Mouse (Mus musculus): Measurements from ENCODE around the gene Lim2. TPM values are rescaled to one million over a fixed set of nuclear protein-coding genes. Genes with fewer than 3 reads are reported as not detected.
"Not testable (repeated sequence)": the region's sequence is repeated elsewhere in the genome, so short reads cannot be mapped to it uniquely, and the experiment has no call there.

The Lim2 gene
- polyA plus RNA-seq (2015; fragmentation: Nextera tagmentation; extraction: Ambion mirVana), result not detected in 2 replicates

DNA sequence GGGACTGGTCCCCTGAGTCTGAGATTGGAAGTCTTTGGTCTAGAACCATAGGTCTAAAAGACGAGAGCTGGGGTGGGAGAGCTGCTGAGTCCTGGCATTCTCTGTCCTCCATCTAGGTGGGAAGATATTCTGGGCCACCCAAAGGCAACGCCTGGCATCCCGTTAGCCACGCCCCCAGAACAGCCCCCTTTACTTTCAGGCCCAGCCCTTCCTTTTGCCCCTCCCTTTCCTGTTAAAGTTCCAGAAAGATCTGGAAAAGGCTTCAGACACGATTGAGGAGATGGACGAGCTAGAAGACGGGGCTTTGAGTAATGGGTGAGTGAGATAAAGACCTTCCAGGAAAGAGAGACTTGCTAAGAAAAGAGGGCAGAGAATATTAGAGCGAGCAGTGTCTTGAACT, at the start of gene Lim2:
TSS of gene Lim2 (plus strand) at position 265 of the 400 bp plus-strand sequence.
- Histone ChIP-seq H3K4me2 (ENCODE audit: low read depth, low read length) (no peak within 1 kb of the TSS), H3K36me3 (ENCODE audit: control insufficient read depth, insufficient read depth) (no peaks in the 10 kb centered on the region), H3K4me3 (ENCODE audit: low read length) (no peak within 1 kb of the TSS), H3K27me3 (ENCODE audit: control insufficient read depth, insufficient read depth, low read length) (no peaks in the 10 kb centered on the region), H3K4me1 (ENCODE audit: control insufficient read depth, insufficient read depth, low read length) (peaks cover 2% of the 10 kb centered on the region; the same call in 1 of the 2 replicates), H3K9me3 (replicated peaks; ENCODE audit: control insufficient read depth, low read length) (no peaks in the 10 kb centered on the region), H3K27ac (ENCODE audit: low read length) (no peak within 1 kb of the TSS), H3K9ac (ENCODE audit: low read length) (no peak within 1 kb of the TSS)
- WGBS, result 72% methylated on average over 8 of the region's 8 CpGs
- no peak for ATAC-seq (replicated peaks; ENCODE audit: extremely low read depth, insufficient read depth, low FRiP score)

DNA sequence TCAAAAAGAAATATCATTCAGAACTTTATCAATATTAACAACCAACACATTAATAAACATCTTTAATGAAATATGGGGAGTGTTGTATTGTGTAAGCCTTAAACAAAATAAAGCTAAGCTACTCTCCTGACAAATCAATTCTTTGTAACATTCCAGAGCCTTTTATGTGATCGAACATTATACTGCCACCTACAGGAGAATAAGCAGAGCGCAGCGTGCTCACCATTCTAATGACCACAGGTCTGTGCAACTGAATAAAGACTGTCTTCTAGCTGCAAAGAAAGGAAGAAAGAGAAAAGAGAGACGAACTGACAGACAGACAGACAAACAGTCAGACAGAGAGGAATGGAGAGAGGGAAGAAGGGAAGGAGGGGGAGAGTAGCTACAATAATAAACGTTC, 49.2 kb upstream of the Lim2 start:
- ATAC-seq (replicated peaks; ENCODE audit: extremely low read depth, insufficient read depth, low FRiP score), result no peak
- H3K9me3 ChIP-seq (replicated peaks; ENCODE audit: control insufficient read depth, low read length), result no peaks in the 10 kb centered on the region
- no peak overlapping the region for H3K9ac ChIP-seq (ENCODE audit: low read length)
- 16% methylated on average over 5 of the region's 5 CpGs for WGBS
- no peak overlapping the region for H3K4me3 ChIP-seq (ENCODE audit: low read length)
- no peak overlapping the region for H3K27ac ChIP-seq (ENCODE audit: low read length)
- H3K27me3 ChIP-seq (ENCODE audit: control insufficient read depth, insufficient read depth, low read length), result no peaks in the 10 kb centered on the region
- no peaks in the 10 kb centered on the region for H3K36me3 ChIP-seq (ENCODE audit: control insufficient read depth, insufficient read depth)
- no peak overlapping the region for H3K4me2 ChIP-seq (ENCODE audit: low read depth, low read length)
- H3K4me1 ChIP-seq (ENCODE audit: control insufficient read depth, insufficient read depth, low read length), result no peaks in the 10 kb centered on the region

DNA sequence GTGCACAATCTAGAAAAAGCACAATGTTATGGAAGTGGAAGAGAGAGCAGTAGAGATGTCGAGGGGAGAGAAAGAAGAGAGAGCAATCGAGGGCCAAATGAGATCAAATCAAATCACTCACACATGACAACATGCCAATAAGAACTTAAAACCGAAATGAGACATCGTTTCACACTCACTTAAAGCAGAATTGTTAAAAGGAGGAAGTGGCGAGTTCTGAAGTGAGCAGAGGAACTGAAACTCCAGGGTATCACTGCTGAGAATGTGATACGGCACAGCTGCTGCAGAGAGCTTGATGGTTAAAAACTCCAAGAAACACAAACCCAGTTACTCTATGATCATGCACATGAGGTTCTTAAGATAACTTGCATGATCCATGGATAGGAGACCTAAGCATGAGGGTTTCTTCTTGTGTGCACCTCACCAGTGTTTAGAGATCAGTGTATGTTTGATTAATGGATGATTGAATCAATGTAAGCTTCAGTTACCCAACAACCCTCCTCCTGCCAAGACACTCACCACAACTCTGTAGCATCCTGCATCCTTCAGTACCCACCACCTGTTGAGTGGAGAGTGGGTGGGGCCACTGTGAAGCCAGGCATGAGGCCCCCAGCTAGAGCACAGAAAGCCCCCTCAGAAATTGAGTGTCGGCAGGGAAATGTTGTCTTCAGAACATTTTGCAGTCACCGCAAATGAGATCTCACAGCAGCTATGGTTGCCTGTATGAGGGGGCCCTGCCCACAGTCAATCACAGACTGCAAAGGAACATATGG, 34.9 kb upstream of the Lim2 start:
- Histone ChIP-seq H3K4me3 (ENCODE audit: low read length) (no peak overlapping the region), H3K4me1 (ENCODE audit: control insufficient read depth, insufficient read depth, low read length) (no peaks in the 10 kb centered on the region), H3K4me2 (ENCODE audit: low read depth, low read length) (no peak overlapping the region), H3K9ac (ENCODE audit: low read length) (no peak overlapping the region), H3K36me3 (ENCODE audit: control insufficient read depth, insufficient read depth) (no peaks in the 10 kb centered on the region), H3K27ac (ENCODE audit: low read length) (no peak overlapping the region), H3K9me3 (replicated peaks; ENCODE audit: control insufficient read depth, low read length) (peaks cover 3% of the 10 kb centered on the region; the same call in 1 of the 2 replicates), H3K27me3 (ENCODE audit: control insufficient read depth, insufficient read depth, low read length) (no peaks in the 10 kb centered on the region)
- ATAC-seq (replicated peaks; ENCODE audit: extremely low read depth, insufficient read depth, low FRiP score), result no peak
- WGBS, result 57% methylated on average over 8 of the region's 8 CpGs

DNA sequence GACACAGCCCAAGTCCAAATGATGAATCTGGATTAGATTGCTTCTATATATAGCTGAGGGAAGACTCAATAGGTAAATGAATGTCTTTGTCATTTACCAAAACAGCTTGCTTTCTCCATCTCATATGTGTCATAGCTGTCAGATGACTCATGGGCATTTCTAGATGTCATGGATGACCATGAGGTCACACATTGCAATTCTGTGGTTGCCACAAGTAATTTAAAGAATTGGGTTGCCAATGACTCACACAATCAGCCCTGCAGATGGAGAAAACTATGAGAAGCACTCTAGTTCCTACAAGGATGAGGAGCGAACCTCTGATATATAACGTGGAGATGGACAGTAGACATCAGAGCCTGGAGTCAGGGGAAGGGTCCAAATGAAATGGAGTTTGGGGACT, 28.0 kb upstream of the Lim2 start:
- Histone ChIP-seq H3K27me3 (ENCODE audit: control insufficient read depth, insufficient read depth, low read length) (no peaks in the 10 kb centered on the region), H3K4me3 (ENCODE audit: low read length) (no peak overlapping the region), H3K4me2 (ENCODE audit: low read depth, low read length) (no peak overlapping the region), H3K27ac (ENCODE audit: low read length) (no peak overlapping the region), H3K9ac (ENCODE audit: low read length) (no peak overlapping the region), H3K9me3 (replicated peaks; ENCODE audit: control insufficient read depth, low read length) (no peaks in the 10 kb centered on the region), H3K4me1 (ENCODE audit: control insufficient read depth, insufficient read depth, low read length) (no peaks in the 10 kb centered on the region), H3K36me3 (ENCODE audit: control insufficient read depth, insufficient read depth) (no peaks in the 10 kb centered on the region)
- ATAC-seq (replicated peaks; ENCODE audit: extremely low read depth, insufficient read depth, low FRiP score), result no peak
- 91% methylated on average over 2 of the region's 2 CpGs for WGBS

DNA sequence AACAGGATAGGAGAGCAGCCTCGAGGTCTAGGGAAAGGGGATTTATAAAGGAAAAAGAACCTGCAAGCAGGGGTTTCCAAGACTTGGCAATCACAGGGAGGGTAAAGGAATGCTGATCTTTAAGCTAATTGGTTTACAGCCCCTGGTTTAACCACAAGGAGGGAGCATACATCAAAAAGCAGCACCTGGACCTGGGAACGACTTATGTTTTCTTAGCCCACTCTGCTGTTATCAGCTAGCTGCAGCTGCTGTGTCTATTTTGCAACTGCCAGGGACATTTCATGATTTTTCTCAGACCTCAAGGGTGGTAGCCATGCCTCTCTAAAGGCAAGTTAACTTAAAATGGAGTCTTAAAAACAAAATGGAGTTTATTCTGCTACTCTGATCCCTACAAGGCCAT, 24.8 kb upstream of the Lim2 start:
- no peak for ATAC-seq (replicated peaks; ENCODE audit: extremely low read depth, insufficient read depth, low FRiP score)
- H3K9ac ChIP-seq (ENCODE audit: low read length), result no peak overlapping the region

DNA sequence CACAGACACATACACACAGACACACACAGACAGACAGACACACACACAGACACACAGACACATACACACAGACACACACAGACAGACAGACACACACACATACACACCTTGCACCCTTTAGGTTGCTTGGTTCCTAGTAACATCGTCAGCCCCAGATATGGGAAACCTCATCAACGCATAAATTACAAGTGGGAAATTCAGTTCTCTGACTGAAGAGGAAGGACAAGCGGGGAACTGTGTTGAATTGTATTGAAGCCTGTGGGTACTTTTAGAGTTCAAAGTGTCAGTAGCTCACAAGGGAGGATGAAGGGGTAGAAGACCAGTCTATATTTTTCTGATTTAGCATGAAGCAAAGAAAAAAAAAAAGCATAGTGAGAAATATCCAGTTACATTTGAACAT, 19.9 kb upstream of the Lim2 start:
- Histone ChIP-seq H3K4me1 (ENCODE audit: control insufficient read depth, insufficient read depth, low read length) (no peaks in the 10 kb centered on the region), H3K27me3 (ENCODE audit: control insufficient read depth, insufficient read depth, low read length) (no peaks in the 10 kb centered on the region), H3K27ac (ENCODE audit: low read length) (no peak overlapping the region), H3K9me3 (replicated peaks; ENCODE audit: control insufficient read depth, low read length) (no peaks in the 10 kb centered on the region), H3K36me3 (ENCODE audit: control insufficient read depth, insufficient read depth) (no peaks in the 10 kb centered on the region), H3K4me3 (ENCODE audit: low read length) (no peak overlapping the region), H3K9ac (ENCODE audit: low read length) (no peak overlapping the region), H3K4me2 (ENCODE audit: low read depth, low read length) (no peak overlapping the region)
- no peak for ATAC-seq (replicated peaks; ENCODE audit: extremely low read depth, insufficient read depth, low FRiP score)
- WGBS, result 70% methylated on average over 3 of the region's 3 CpGs

More for the DNA sequence above, 24.8 kb upstream of the Lim2 start:
- no peaks in the 10 kb centered on the region for H3K4me1 ChIP-seq (ENCODE audit: control insufficient read depth, insufficient read depth, low read length)
- H3K27me3 ChIP-seq (ENCODE audit: control insufficient read depth, insufficient read depth, low read length), result no peaks in the 10 kb centered on the region
- no peak overlapping the region for H3K4me2 ChIP-seq (ENCODE audit: low read depth, low read length)
- 19% methylated on average over 2 of the region's 2 CpGs for WGBS
- no peak overlapping the region for H3K27ac ChIP-seq (ENCODE audit: low read length)
- H3K9me3 ChIP-seq (replicated peaks; ENCODE audit: control insufficient read depth, low read length), result no peaks in the 10 kb centered on the region
- no peak overlapping the region for H3K4me3 ChIP-seq (ENCODE audit: low read length)
- H3K36me3 ChIP-seq (ENCODE audit: control insufficient read depth, insufficient read depth), result no peaks in the 10 kb centered on the region

DNA sequence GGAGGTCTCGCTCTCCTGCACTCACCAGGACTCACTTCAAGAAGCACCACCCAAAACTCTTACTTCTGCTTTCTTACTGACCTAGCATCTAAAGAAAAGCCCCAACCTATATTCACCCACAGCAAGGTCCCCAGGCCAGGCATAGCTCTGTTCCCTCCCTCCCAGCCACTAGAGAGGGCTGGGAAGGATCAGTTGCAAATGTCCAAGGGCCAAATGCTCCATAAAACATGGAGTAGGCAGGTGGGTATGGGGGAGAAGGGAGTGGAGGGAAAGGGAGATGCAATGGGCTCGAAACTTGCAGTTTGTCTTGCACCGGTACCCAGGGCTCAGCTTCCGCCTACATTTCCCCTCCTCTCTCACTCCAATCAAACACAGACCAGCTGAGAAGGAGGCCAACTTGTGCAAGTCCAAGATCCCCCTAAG, 19.3 kb upstream of the Lim2 start, which contains the start of gene Siglecg:
TSS of gene Siglecg (plus strand) at position 74 of the 423 bp plus-strand sequence.
- Histone ChIP-seq H3K27me3 (ENCODE audit: control insufficient read depth, insufficient read depth, low read length) (no peaks in the 10 kb centered on the region), H3K36me3 (ENCODE audit: control insufficient read depth, insufficient read depth) (no peaks in the 10 kb centered on the region), H3K9me3 (replicated peaks; ENCODE audit: control insufficient read depth, low read length) (no peaks in the 10 kb centered on the region), H3K9ac (ENCODE audit: low read length) (no peak within 1 kb of the TSS), H3K4me1 (ENCODE audit: control insufficient read depth, insufficient read depth, low read length) (no peaks in the 10 kb centered on the region), H3K4me3 (ENCODE audit: low read length) (no peak within 1 kb of the TSS), H3K27ac (ENCODE audit: low read length) (no peak within 1 kb of the TSS), H3K4me2 (ENCODE audit: low read depth, low read length) (no peak within 1 kb of the TSS)
- 68% methylated on average over 4 of the region's 4 CpGs for WGBS
- no peak for ATAC-seq (replicated peaks; ENCODE audit: extremely low read depth, insufficient read depth, low FRiP score)

DNA sequence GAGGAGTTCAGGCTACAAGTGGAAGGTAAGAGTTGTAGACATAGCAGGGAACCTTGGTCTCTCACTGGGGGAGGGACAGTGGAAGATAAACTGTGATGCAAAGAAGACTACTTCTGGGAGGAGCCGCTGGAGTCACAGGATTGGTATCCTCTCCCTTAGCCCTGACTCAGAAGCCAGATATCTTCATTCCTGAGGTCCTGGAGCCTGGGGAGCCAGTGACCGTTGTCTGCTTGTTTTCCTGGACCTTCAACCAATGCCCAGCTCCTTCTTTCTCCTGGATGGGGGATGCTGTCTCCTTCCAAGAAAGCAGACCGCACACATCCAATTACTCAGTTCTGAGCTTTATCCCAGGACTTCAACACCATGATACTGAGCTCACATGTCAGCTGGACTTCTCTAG, 18.4 kb upstream of the Lim2 start:
- H3K27me3 ChIP-seq (ENCODE audit: control insufficient read depth, insufficient read depth, low read length), result no peaks in the 10 kb centered on the region
- no peak overlapping the region for H3K4me2 ChIP-seq (ENCODE audit: low read depth, low read length)
- H3K9ac ChIP-seq (ENCODE audit: low read length), result no peak overlapping the region
- H3K36me3 ChIP-seq (ENCODE audit: control insufficient read depth, insufficient read depth), result no peaks in the 10 kb centered on the region
- H3K4me3 ChIP-seq (ENCODE audit: low read length), result no peak overlapping the region
- H3K4me1 ChIP-seq (ENCODE audit: control insufficient read depth, insufficient read depth, low read length), result no peaks in the 10 kb centered on the region
- 57% methylated on average over 3 of the region's 3 CpGs for WGBS
- no peak for ATAC-seq (replicated peaks; ENCODE audit: extremely low read depth, insufficient read depth, low FRiP score)
- H3K27ac ChIP-seq (ENCODE audit: low read length), result no peak overlapping the region
- H3K9me3 ChIP-seq (replicated peaks; ENCODE audit: control insufficient read depth, low read length), result no peaks in the 10 kb centered on the region

DNA sequence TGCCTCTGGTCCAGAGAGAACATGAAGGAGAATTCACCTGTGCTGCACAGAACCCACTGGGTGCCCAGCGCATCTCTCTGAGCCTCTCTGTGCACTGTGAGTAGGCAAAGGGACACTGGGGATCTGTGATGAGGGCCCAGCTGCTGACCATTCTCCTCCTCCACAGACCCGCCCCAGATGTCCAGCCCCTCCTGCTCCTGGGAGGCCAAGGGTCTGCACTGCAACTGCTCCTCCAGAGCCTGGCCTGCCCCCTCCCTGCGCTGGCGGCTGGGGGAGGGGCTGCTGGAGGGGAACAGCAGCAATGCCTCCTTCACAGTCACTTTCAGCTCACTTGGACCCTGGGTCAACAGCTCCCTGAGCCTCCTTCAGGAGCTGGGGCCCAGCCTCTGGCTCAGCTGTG, 15.7 kb upstream of the Lim2 start:
- not testable (repeated sequence) for H3K27ac ChIP-seq (ENCODE audit: low read length); H3K27me3 ChIP-seq (ENCODE audit: control insufficient read depth, insufficient read depth, low read length); H3K36me3 ChIP-seq (ENCODE audit: control insufficient read depth, insufficient read depth); H3K9ac ChIP-seq (ENCODE audit: low read length); H3K4me1 ChIP-seq (ENCODE audit: control insufficient read depth, insufficient read depth, low read length); H3K9me3 ChIP-seq (replicated peaks; ENCODE audit: control insufficient read depth, low read length); H3K4me3 ChIP-seq (ENCODE audit: low read length); ATAC-seq (replicated peaks; ENCODE audit: extremely low read depth, insufficient read depth, low FRiP score); H3K4me2 ChIP-seq (ENCODE audit: low read depth, low read length)
- 31% methylated on average over 4 of the region's 4 CpGs for WGBS
